Mouse (Mus musculus): ENCODE data around the gene Tff3.

Gene Tff3

DNA sequence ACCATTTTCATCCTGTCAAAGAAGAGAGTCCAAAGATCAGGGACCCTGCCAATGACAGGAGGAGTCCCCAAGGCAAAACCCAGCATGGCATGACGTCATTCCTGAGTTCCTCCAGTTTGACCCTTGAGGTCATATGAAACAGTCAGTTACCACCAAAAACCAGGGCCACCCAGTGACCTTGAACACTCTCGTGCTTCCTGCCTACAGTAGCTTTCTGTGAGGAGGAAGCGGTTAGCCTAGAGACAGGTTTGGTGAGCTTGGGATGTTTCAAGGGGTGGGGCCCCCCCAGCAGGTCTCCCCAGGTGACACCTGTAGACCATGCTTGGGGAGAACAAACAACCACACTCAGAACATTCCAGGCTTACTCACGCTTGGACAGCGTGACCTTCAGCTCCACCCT, 51.9 kb downstream of the Tff3 start:
- in situ Hi-C loops (cut with MboI, MseI): no loop called here

DNA sequence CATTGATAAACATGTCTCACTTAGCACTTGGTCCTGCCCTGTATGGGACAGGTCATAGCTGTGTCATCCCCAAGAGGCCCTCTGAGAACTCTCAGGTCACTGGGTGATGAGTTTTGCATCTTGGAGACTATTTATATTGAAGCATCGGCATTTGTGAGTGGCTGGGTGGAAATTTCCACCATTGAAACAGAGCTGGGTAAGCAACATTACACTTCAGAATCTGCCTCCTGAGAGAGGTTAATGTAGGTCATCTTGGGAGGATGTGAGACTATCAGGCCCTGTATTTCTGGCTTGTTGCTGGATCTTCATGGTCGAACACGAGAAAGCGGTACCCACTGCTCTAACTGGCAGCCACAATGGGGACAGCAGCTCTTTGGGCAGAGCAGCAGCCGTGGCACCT, 54.0 kb downstream of the Tff3 start:
- in situ Hi-C loops (cut with MboI, MseI): no loop called here
